Mouse (Mus musculus) megakaryocyte, embryonic 14.5 days (primary cell): ENCODE measurements around the gene Stox1.
"Not testable (repeated sequence)": the region's sequence is repeated elsewhere in the genome, so short reads cannot be mapped to it uniquely, and the experiment has no call there.

Source experiments
- FLI1 ChIP-seq: IDR thresholded peaks from 2 replicates; pipeline ENCODE4 v1.6.1; 2012; ENCODE audit warnings: low read length, inconsistent platforms, mixed read lengths
- GATA1 ChIP-seq: IDR thresholded peaks from 3 replicates; pipeline ENCODE4 v1.6.1; 2012; ENCODE audit warnings: mixed read lengths, low read length, inconsistent platforms, borderline replicate concordance

GRCm38 (mm10) chr10:62720574-62720973 is 5.4 kb downstream of the Stox1 start:
- TF ChIP-seq GATA1, FLI1: not testable (repeated sequence)
